Mouse (Mus musculus): ENCODE results near the gene A830005F24Rik.

A830005F24Rik gene

GRCm38 (mm10) chr13:48544867-48545266 lies 31.5 kb downstream of the A830005F24Rik start:
- in situ Hi-C loops (cut with MboI, MseI) = no loop called here

GRCm38 (mm10) chr13:48545476-48546281 lies 32.3 kb downstream of the A830005F24Rik start:
- in situ Hi-C loops (cut with MboI, MseI) = no loop called here

- in situ Hi-C loops (cut with MboI, MseI) = no loop called here
These were observed 33.1 kb downstream of the A830005F24Rik start for GRCm38 (mm10) chr13:48546330-48546917.

GRCm38 (mm10) chr13:48547623-48548022 lies 34.3 kb downstream of the A830005F24Rik start:
- in situ Hi-C loops (cut with MboI, MseI) = no loop called here

GRCm38 (mm10) chr13:48548296-48548695 lies 34.9 kb downstream of the A830005F24Rik start:
- in situ Hi-C loops (cut with MboI, MseI) = no loop called here

- in situ Hi-C loops (cut with MboI, MseI) = no loop called here
These were observed 39.1 kb downstream of the A830005F24Rik start for GRCm38 (mm10) chr13:48552181-48553090.

- in situ Hi-C loops (cut with MboI, MseI) = no loop called here
These were observed 40.1 kb downstream of the A830005F24Rik start for GRCm38 (mm10) chr13:48553511-48553910.

GRCm38 (mm10) chr13:48554552-48554951 lies 41.2 kb downstream of the A830005F24Rik start:
- in situ Hi-C loops (cut with MboI, MseI) = no loop called here

GRCm38 (mm10) chr13:48555976-48556375 lies 42.6 kb downstream of the A830005F24Rik start:
- in situ Hi-C loops (cut with MboI, MseI) = no loop called here

GRCm38 (mm10) chr13:48561481-48561880 lies 48.1 kb downstream of the A830005F24Rik start:
- in situ Hi-C loops (cut with MboI, MseI) = no loop called here

GRCm38 (mm10) chr13:48562336-48562735 lies 49.0 kb downstream of the A830005F24Rik start:
- in situ Hi-C loops (cut with MboI, MseI) = no loop called here
